Mouse (Mus musculus) brain, embryonic 14.5 days (tissue): Measurements from ENCODE around the gene Fam240a.

Experiments used
- CTCF ChIP-seq: fragments of 200-500 bp; IDR thresholded peaks from 2 replicates; pipeline ENCODE4 v1.5.1; 2012; ENCODE audit warnings: inconsistent platforms, mild to moderate bottlenecking, moderate library complexity, borderline replicate concordance; ENCODE audit not compliant: insufficient read depth, insufficient read length; ENCODE audit errors: extremely low read depth
- POLR2A ChIP-seq: fragments of 200-500 bp; IDR thresholded peaks from 2 replicates; pipeline ENCODE4 v1.6.1; 2012; ENCODE audit warnings: mild to moderate bottlenecking, inconsistent platforms, borderline replicate concordance; ENCODE audit not compliant: poor library complexity, insufficient read depth, insufficient read length, severe bottlenecking; ENCODE audit errors: extremely low read depth

DNA sequence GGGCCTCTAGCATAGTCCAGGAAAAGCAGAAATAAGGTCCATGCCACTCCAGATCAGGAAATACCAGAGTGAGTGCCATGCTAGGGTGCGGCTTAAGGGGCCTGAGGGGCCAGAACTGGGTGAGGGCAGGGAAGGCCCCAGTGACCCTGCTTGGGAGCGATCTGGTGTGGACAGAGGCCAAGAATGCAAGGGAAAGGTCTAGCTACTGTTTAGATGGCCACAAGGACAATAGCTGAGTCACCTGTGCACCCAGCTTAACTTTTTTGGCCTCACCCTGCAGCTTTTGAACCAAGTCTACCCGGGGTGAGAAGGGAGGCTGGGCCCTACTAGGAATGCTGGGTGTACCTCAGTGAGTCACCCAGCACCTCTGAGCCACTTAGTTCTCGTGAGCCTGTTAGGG, 35.9 kb downstream of the Fam240a start:
- TF ChIP-seq CTCF (no peak), POLR2A (no peak)
